Mouse (Mus musculus): ENCODE results near the gene Calm3. TPM values are rescaled to one million over a fixed set of nuclear protein-coding genes. Genes with fewer than 3 reads are reported as not detected.

Calm3 gene
- polyA plus RNA-seq, 1 experiment: 2,185 TPM

DNA sequence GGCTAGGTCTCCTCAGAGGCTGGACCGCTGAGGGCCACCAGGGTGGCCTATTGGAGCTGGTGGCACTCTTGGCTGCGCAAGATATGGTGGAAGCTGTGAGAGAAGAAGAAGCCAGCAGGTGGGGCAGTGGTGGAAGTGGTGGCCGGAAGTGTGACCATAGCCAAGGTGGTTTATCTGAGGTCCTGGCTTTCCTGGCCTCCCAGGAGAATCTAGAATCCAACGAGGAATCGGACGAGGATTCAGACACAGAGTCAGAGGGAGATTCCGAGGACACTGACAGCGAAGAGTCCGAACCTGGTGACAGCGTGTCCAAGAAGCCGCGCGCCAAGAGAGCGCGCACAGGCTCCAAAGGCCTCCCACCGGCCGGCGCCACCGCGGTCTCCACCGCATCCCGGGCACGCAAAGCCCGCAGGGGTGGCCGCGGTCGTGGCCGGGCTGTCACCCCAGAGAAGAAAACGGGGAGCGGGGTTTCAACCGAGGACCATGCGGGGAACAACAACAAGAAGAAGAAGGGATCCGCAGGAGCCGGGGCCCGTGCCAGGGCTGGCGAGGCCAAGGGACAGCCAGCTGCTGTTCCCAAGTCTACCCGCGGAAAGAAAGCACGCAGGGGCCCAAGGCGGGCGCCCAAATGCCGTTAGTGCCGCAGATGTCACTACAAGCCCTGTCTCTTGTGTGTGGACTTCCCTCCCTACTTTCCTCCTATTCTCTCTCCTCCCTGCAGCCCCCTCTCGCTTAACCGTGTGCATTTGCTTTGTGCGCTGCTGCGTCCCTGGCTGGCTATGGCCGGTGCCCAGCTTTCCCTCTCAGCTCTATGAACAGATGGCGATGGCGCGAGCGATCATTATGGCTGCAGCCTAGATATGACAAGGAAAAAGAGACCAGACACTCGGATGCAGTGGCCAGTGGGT lies 22.8 kb upstream of the Calm3 start:
- TF ChIP-seq GATA1 (IDR thresholded peaks at IDR 0.05; ENCODE audit: low read length): no peak

DNA sequence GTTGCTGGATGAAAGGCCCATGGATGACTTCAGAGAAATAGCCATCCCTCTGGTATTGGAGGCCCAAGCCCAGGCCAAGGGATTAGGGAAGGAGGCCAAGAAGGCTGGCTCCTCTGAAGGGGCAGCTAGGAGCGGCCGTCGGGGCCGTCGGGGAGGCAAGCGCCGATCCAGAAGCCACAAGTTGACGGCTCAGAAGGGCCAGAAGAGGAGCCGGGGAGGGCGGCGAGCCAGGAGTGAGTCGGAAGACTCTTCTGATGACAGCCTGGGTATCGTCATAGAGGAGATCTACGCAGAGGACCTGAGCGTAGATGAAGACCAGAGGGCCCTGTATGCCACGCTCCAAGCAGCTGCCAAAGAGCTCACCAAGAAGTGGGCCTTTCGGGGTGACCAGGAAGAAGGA lies 21.5 kb upstream of the Calm3 start:
- no peak for TF ChIP-seq GATA1 (IDR thresholded peaks at IDR 0.05; ENCODE audit: low read length)

DNA sequence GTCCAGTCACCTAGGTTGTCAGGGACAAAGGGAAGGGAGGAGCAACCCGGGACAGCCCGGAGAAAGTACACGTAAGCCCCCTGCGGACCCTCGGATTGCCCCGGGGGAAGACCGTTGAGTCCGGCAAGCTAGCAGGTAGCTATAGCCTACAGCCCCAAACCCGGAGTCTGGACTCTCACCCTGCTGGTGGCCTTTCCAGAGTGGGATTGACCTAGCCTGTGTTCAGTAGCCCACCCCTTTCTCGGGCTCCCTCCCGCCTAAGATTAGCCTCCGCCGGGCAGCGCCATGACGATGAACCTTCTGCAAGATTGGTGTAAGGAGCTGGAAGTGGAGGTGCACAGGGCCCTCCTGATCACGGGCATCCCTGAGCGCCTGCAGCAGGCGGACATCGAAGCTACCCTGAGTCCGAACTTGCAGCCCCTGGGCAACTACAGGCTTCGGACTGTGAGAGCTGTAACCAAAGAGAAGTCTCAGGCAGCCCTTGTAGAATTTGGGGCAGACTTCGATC lies 20.9 kb upstream of the Calm3 start:
- no peak for TF ChIP-seq GATA1 (IDR thresholded peaks at IDR 0.05; ENCODE audit: low read length)

DNA sequence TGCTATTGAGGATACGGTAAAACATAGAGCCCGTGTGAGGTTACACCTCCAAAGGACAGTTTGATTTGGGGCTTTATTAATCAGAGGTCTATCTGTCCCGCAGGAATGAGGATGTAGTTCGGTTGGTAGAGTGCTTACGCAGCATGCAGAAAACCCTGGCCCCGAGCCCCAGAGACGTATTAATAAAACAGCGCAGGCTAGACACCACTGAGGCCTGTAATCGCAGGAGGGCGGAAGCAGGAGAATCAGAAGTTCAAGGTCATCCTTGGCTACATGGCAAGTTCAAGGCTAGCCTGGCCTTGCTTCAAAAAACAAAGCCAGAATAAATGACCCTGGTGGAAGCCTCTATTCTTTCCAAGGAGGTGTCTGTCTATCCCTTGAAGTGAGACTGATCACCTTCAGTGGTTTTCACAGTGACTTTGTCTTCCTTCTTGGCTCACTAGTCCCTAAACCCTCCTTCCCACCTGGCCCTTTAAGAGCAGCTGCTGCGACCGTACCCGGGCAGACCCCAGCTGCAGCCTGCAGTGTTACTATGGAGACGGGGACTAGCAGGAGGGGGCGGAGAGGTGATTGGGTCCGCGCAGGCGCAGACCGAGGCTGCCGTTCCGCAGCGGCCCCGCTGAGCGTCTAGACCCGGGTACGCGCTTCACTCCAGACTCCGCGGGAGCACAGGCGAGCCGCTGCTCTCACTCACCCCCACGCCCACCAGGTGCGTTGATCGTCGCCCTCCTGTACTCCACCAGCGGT lies 20.3 kb upstream of the Calm3 start, which contains the start of gene Pnmal2:
Gene Pnmal2 (plus strand): TSS at position 622 of the 747 bp plus-strand sequence.
- TF ChIP-seq GATA1 (IDR thresholded peaks at IDR 0.05; ENCODE audit: low read length): no peak

DNA sequence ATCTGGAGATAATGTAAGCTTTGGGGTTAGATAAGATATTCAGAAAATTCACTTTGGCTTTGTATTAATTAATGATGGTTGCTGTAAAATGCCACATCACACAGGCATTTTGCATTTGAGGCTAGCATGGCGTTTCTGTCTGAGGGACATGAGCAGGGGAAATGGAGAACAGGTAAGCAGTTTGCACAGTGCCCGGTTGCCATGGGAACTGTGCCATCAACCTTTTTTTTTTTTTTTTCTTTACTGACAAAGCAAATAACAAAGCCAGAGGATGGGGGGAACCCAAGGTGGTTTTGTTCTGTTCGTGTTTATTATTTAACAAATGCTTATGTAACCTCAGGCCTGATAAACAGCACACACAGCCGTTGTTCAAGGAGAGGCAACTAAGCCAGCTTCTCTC lies 18.9 kb upstream of the Calm3 start:
- TF ChIP-seq GATA1 (IDR thresholded peaks at IDR 0.05; ENCODE audit: low read length): no peak

DNA sequence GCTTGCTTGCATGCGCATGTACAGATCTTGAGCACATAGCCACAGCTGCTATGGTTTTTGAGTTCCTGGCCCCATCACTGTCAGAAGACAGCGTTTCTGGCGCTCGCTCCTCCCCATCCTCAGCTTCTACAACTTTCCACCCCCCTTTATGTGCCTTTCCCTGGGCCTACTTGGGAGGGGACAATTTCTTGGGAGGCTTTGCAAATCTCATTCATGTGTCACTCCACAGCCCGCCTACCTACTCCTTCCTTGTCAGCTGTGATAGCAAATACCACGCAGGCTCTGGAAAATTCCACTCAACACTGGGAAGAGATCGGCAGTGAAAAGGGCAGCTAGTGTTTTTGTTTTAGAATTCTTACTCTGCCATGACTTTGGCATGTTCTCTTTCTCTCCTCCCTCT lies 16.4 kb upstream of the Calm3 start:
- TF ChIP-seq GATA1 (IDR thresholded peaks at IDR 0.05; ENCODE audit: low read length): no peak

DNA sequence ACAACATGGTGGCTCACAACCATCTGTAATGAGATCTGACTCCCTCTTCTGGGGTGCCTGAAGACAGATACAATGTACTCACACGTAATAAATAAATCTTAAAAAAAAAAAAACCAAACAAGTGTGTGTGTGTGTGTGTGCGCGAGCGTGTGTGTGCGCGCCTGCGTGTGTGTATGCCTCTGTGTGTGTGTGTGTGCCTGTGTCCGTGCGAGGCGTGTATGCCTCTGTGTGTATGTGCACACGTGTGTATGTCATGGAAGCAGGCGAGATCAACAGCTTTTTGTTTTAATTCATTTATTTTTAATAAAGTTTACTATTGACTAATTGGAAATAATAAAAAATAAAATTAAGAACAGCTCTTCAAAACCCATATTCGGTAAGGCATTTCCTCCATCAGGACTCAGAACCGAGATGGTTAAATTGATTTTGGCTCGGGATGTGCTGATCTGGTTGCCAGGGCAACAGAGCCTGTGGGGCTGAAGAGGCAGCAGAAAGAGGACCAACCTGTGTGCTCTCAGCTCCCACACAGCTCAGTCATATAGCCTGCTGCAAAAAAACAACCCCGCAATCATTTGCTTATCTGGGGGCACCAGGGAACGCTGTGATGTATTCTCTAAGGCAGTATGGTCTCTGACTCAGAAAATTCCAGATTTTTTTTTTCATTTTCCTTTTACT lies 14.3 kb upstream of the Calm3 start:
- TF ChIP-seq GATA1 (IDR thresholded peaks at IDR 0.05; ENCODE audit: low read length): no peak

DNA sequence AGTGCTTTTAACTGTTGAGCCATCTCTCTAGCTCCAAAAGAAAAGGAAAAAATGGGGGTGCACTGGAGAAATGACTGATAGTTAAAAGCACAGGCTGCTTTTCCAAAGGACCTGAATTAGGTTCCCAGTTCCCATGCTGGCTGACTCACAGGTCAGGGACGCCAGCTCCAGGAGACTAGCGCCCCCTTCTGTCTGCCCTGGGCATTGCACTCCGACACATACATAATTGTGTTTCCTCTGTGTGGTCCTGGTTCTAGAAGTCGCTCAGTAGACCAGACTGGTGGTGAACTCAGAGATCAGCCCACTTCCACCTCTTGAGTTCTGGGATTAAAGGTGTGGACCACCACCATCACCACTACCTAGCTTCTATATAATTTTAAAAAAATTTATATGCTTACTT lies 13.4 kb upstream of the Calm3 start:
- TF ChIP-seq GATA1 (IDR thresholded peaks at IDR 0.05; ENCODE audit: low read length): no peak

DNA sequence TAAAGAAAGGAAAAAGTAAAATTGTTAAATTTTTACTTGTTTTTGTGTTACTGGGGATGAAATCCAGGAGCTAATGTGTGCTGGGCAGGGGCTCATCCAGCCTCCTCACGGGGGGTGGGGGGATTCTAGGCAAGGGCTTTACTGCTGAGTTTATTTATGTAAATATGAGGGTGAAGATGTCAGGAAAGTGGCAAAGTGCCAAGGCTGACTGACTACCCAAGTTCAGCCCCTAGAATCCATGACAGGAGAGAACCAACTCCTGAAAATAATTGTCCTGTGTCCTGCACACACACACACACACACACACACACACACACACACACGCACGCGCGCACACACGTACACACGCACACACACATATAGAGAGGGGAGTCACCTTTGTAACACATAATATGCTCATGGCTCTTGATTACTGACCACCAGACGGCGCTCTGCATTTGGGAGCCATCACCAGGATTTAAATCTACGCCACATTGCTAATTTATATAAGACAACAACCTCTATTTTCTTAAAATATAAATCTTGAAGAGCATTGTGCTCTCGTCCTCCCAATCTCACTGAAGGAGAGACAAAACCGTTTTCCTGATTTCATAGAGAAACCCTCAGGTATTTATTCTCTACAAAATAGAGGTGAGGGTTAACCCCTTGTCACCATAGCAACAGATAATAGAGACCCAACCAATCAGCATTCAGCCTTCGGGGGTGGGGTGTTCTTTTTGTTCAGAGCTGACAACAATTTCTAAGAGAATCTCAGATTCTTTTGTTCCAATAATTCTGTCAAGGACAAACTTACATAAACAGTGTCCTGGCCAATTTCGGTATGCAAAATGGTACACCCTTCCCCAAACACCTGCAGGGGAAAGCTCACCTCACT lies 9.0 kb upstream of the Calm3 start:
- no peak for TF ChIP-seq GATA1 (IDR thresholded peaks at IDR 0.05; ENCODE audit: low read length)

DNA sequence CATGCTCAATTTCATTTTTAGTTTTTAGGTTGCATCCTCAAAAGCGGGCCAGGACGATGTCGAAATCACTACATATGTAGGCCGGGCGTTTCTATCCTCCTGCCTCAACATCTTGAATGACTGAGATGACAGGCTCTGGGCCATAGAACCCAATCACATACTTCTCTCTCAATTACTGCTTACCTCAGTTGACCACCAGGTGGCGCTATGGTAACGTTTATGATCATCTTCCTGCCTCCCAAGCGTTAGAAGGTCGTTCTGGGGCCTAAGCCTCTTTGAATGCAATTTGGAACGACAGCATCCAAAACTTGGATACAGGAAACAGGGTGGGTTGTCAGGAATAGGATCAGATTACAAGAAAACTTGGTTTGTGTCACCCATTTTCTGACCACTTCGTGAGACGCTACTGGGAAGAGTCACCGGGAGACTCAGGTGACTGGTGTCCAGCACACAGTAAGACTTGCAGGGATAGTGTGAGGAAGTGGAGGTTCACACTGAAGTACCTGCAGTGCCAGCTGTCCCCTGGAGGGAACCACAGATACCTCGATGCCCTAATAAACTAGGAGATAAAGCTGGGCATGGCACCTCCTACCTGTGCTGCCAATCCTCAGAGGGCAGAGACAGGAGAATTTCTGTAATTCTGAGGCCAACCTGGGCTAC lies 8.2 kb upstream of the Calm3 start:
- TF ChIP-seq GATA1 (IDR thresholded peaks at IDR 0.05; ENCODE audit: low read length): no peak

DNA sequence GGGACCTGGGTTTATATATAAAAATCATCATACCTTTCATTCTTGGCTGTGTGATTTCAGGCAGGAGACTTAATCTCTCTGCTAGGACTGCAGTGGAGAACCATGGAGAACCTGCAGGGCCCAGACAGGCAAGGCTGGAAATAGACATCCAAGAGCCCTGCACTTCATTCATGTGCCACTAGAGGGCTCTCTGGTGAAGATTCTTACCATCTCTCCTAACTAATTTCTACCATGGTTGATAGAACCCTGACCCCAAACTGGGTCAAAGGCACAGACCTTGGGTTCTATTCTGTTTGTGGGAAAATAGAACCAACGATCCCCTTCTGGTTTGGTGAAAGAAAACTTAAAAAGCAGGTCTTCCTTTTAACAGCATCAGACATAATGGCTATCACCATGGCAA lies 6.9 kb upstream of the Calm3 start:
- no peak for TF ChIP-seq GATA1 (IDR thresholded peaks at IDR 0.05; ENCODE audit: low read length)

DNA sequence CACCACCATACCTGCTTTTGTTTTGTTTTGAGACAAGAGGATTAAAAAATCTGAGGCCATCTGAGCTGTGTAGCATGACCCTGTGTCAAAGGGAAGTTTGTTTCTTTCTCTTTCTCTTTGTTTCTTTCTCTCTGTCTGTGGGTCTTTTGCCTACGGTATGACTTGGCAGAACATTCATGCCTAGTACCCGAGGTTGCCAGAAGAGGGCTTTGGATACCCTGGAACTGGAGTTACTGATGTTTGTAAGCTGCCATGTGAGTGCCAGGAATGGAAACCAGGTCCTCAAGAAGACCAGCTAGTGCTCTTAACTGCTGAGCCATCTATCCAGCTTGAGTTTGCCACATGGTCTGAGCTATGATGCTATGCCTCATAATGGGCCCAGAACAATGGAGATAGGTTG lies 4.4 kb upstream of the Calm3 start:
- TF ChIP-seq GATA1 (IDR thresholded peaks at IDR 0.05; ENCODE audit: low read length): no peak

DNA sequence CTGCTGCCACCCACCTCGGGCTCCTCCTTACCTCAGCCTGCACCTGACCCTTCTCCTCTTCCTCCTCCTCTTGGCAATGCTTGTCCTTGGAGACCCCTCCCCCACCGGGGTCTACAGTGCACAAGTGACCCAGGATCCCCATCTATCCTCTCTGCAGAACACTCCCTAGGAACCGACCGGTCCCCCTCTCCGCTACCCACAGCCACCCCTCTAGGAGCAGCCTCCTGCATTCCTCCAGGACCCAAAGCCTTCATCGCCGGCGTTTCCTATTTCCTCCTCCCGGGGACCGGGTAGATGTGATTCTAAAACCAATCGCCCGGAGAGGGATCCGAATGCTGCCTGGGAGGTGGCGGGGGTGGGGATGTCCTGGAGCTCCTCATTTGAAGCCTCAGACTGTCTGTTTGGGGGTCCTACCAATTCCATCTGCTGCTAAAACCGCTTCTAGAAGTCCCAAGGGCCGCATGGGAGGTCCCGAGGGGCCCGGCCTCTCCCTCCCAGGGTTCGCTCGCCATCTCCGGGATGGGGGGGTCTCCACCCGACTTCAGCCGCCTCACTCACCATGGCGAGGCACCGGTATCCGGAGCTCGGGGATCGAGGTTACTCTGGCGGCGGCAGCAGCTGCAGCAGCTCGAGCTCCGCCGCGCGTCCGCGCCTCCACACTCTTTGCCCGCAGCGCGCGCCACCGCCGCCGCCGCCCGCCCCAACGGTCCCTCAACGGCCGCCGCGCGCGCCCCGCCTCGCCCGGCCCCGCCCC lies 454 bp downstream of the Calm3 start:
- TF ChIP-seq GATA1 (IDR thresholded peaks at IDR 0.05; ENCODE audit: low read length): no peak

Measured in G1E-ER4 (cell line).